Comparison of ENCODE assay signal across 19 mouse cellular contexts in genomic region chr2:71986276-71986848, GRCm38 (mm10). TPM values are rescaled to one million over a fixed set of nuclear protein-coding genes. Genes with fewer than 3 reads are reported as not detected.
DNase-seq lines count a peak whose midpoint lies in the region; ATAC-seq and TF ChIP-seq lines count a peak whose summit lies in the region.
"Had no signal": no experiment of that assay in that cellular context is flagged by ENCODE, and none has a peak within 500 bp of the region (broad histone marks: within the 10 kb centered on the region; RNA-seq: fewer than 3 reads in every experiment).

No protein-coding gene starts in this region.

- H3K4me1 ChIP-seq in intestine, embryonic 15.5 days (replicated peaks), result peaks cover 7% of the 10 kb centered on the region; the same call in 1 of the 2 replicates
- H3K4me1 ChIP-seq: heart, embryonic 15.5 days had no signal

- WGBS in intestine, embryonic 15.5 days, result 72% methylated on average over 12 of the region's 12 CpGs

- H3K36me3 ChIP-seq in intestine, embryonic 15.5 days, result no peaks in the 10 kb centered on the region
- H3K36me3 ChIP-seq: forebrain, embryonic 10.5 days; heart, embryonic 15.5 days; hindbrain, embryonic 10.5 days; midbrain, embryonic 10.5 days had no signal

- no peak overlapping the region for H3K9ac ChIP-seq in intestine, embryonic 15.5 days
- H3K9ac ChIP-seq: heart, embryonic 15.5 days had no signal

- intact Hi-C loops in left cerebral cortex, adult 2 months (cut with DNase I), result no loop called here
- intact Hi-C loops in left cerebral cortex, postnatal 14 days (cut with DNase I), result no loop called here

- H3K4me3 ChIP-seq in left cerebral cortex, adult 2 months, result no peak overlapping the region
- no peak overlapping the region for H3K4me3 ChIP-seq in intestine, embryonic 15.5 days (replicated peaks)
- H3K4me3 ChIP-seq: forebrain, embryonic 10.5 days; heart, embryonic 15.5 days; hindbrain, embryonic 10.5 days; midbrain, embryonic 10.5 days had no signal

- H3K27me3 ChIP-seq in intestine, embryonic 15.5 days (replicated peaks), result no peaks in the 10 kb centered on the region
- H3K27me3 ChIP-seq: heart, embryonic 15.5 days had no signal

- H3K9me3 ChIP-seq in intestine, embryonic 15.5 days, result no peaks in the 10 kb centered on the region
- H3K9me3 ChIP-seq: forebrain, embryonic 10.5 days; heart, embryonic 15.5 days; hindbrain, embryonic 10.5 days; midbrain, embryonic 10.5 days had no signal

- no peak overlapping the region for H3K4me2 ChIP-seq in intestine, embryonic 15.5 days (replicated peaks)
- H3K4me2 ChIP-seq: heart, embryonic 15.5 days had no signal

- H3K27ac ChIP-seq in left cerebral cortex, adult 2 months, result peak overlapping the region; percentile 79
- H3K27ac ChIP-seq in intestine, embryonic 15.5 days, result no peak overlapping the region
- H3K27ac ChIP-seq: forebrain, embryonic 10.5 days; heart, embryonic 15.5 days; hindbrain, embryonic 10.5 days; hindbrain, postnatal 0 days; midbrain, embryonic 10.5 days had no signal

- ATAC-seq in intestine, embryonic 15.5 days, result no peak
- ATAC-seq: hindbrain, postnatal 0 days had no signal

- DNase-seq in cerebellum, adult 9-11 months, result peak; percentile 53
- no peak for DNase-seq in cerebellum, adult 8-10 months
- no peak for DNase-seq in left cerebral cortex, adult 2 months (ENCODE audit: extremely low spot score in 1 of 2, low spot score in 2 of 2)
- no peak for DNase-seq in left cerebral cortex, postnatal 14 days (ENCODE audit: low spot score in 2 of 2)
- peak; percentile 28 for DNase-seq in right cerebral cortex, adult 18-20 months
- DNase-seq in right cerebral cortex, postnatal 4 days, result no peak
- DNase-seq: cerebellum, postnatal 36 days; kidney, adult 11 months; kidney, postnatal 10 days; left cerebral cortex, postnatal 4 days; lung, adult 2 months; lung, postnatal 36 days; thymus, postnatal 14 days had no signal

- TF ChIP-seq CTCF in left cerebral cortex, adult 2 months (IDR thresholded peaks at IDR 0.05), result no peak

RNA-seq across cellular contexts. Expression of gene Rapgef4, which starts 5.3 kb away (rescaled TPM):
- 100 to 1,000 TPM; 442 to 451 TPM for total RNA-seq in left cerebral cortex, adult 2 months (2021)
- 100 to 1,000 TPM; 207 to 220 TPM for total RNA-seq in left cerebral cortex, postnatal 14 days (2021)
- polyA plus RNA-seq in intestine, embryonic 15.5 days (2015; fragmentation: Nextera tagmentation; extraction: Ambion mirVana), result 2.1 and 3.0 TPM in 2 replicates

Comparison
In these comparisons a context has a peak if more than half of its experiments do, and no peak if none do; other contexts are left out.
1. DNase-seq: peak in cerebellum, adult 9-11 months (single experiment) and right cerebral cortex, adult 18-20 months (single experiment); none in cerebellum, adult 8-10 months (single experiment), left cerebral cortex, adult 2 months (0 of 2), left cerebral cortex, postnatal 14 days (0 of 2) and right cerebral cortex, postnatal 4 days (single experiment).